Mouse (Mus musculus): ENCODE measurements around the gene Pdcd2l.
"Not testable (repeated sequence)": the region's sequence is repeated elsewhere in the genome, so short reads cannot be mapped to it uniquely, and the experiment has no call there.

The Pdcd2l gene

DNA sequence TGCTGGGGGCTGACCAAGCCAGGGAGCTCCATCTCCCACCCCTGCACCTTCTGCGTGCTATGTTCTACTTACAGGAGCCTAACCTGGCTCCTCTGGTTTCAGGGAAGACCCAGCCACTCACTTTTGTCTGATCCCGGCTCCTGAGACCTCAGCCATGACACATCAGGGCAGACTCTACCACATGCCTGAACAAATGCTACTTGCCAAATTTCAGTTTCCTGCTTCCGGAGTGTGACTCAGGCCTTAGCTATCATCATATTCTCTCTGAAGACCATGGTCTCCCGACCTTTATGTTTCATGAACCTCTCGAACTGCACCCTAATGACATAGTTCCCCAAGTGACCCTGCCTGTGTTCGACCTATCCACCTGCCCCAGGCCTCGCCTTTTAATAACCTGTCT is 16.8 kb upstream of the Pdcd2l start:
- DNase-seq (ENCODE audit: low spot score), result no peak

DNA sequence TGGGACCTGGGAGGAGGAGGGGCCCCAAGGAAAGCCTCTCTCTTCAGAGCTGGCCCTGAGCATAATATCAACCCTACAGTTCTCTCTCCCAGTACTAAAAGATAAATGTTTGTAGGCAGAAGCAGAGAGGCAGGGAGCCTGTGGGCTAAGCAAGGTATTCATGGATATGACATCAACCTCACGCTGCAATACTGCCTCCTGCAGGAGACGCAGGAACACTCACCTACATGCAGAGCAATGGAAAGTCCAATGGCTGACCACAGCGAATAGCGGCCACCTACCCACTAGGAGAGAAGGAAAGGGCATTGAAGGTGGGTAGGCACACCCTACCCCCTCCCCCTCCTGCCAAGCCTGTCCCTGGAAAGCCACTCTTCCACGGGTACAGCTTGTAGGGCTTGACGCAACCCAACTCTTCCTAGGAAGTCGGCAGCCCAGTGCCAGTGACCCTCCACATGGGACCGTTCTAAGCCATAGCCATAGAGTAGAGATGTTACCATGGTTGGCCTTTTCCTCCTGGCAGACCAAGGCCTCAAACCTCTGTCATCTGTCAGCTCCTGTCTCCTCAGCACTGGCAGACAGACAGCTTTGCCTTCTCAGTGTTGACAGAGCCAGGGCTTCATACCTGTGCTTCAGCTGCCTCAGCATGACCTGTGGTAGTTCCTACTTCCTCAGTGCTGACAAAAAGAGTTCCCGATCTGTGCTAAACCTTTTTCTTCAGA is 11.7 kb upstream of the Pdcd2l start:
- DNase-seq (ENCODE audit: low spot score), result no peak

DNA sequence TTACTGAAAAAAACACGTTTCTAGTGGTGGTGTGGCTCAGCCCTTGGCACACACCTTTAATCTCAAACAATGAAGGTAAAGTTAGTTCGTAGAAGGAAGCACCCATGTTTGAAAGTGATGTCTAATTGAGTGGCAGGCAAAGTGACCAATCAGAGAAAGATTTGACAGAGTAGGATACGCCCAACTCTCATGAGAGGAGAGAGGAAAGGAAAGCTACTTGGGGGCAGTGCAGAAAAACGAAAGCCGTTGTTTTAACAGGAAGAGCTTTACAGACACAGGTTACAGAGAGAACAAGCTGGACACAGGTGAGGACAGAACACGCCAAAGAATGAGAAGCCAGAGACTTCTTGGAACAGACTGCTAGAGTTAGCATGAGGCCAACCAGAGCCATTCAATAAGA is 9.9 kb upstream of the Pdcd2l start:
- no peak for DNase-seq (ENCODE audit: low spot score)

DNA sequence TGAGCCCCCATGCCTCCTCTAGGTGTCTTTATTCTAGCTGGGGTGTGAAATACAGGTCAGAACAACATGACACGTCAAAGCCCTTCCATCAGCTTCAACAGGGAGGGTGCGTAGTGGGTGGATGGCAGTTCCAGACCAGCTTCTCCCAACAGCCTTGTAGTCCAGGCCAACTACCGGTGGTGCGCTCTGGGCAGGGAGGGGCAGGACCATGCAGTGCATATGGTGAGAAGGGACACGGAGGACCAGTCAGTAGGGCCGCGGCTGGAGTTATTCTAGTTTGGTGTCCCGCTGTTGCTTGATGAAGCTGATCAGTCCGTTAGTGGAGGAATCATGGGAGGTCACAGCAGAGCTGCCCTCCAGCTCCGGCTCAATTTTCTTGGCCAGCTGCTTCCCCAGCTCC is 5.7 kb upstream of the Pdcd2l start:
- DNase-seq (ENCODE audit: low spot score), result not testable (repeated sequence)

DNA sequence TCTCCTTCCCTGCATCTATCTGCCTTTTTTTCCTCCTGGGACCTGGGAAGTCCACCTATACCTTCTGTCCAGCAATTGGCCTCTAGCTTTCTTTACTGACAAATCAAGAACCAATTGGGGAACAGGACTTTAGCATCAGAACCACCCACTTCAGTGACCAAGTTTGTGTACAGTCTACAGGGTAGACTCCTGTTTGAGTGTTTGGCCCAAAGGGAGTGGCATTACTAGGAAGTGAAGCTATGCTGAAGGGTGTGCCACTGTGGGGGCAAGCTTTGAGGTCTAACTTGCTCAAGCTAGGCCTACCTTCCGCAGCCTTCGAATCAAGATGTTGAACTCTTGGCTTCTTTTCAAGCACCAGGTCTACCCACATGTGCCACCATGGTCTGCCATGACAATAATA is 4.4 kb upstream of the Pdcd2l start:
- DNase-seq (ENCODE audit: low spot score), result no peak

DNA sequence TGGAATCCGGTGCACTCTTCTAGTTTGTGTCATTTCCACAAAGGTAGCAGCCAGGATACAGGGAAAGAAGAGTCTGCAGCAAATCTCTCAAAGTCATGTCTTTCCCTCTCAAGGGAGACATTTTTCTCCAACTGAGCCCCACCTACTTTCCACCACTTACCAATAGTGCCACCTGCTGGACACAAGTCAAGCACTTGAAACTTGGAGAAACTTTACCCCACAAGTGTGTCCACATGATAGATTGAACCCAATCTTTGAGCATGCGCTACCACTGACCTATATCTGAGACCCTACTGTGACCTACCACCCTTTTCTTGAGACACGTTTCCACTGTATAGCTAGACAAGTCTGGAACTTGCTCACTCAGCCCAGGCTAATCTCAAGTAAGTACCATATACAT is 1.9 kb upstream of the Pdcd2l start:
- peak; percentile 49 for DNase-seq (ENCODE audit: low spot score)

DNA sequence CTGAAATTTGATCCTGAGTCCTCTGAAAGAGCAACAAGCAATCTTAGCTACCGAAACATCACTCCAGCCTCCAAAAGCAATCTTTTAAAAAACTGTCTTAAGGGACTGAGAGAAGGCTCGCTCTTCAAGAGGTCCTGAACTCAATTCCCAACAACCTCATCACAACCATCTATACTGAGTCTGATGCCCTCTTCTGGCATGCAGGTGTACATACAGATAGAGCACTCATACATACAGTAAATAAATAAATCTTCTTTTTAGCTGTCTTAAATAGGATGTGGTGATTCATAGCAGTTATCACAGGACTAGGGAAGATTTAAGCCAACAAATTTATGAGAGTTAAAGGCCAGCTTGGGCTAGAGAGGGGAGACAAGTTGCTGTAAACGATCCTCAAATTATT is 829 bp downstream of the Pdcd2l start:
- DNase-seq (ENCODE audit: low spot score), result peak; percentile 35

DNA sequence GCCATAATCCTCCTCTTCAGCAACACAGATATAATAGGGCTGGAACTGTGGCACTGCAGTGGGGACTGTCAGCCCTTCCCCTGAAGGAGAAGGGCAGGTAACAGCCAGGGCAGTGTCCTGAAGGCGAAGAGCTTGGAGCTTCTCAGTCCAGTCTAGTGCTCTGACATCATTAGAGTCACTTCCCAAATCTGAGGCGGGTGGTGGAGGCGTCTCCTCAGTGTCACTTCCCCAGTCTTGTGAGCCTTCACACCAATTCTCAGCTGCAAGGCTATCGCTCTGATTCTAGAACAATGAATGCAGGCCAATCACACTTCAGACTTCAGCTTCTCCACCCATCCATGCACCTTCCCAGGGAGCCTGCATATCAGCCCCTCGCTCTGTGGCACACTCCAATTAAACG is 3.6 kb downstream of the Pdcd2l start:
- no peak for DNase-seq (ENCODE audit: low spot score)

DNA sequence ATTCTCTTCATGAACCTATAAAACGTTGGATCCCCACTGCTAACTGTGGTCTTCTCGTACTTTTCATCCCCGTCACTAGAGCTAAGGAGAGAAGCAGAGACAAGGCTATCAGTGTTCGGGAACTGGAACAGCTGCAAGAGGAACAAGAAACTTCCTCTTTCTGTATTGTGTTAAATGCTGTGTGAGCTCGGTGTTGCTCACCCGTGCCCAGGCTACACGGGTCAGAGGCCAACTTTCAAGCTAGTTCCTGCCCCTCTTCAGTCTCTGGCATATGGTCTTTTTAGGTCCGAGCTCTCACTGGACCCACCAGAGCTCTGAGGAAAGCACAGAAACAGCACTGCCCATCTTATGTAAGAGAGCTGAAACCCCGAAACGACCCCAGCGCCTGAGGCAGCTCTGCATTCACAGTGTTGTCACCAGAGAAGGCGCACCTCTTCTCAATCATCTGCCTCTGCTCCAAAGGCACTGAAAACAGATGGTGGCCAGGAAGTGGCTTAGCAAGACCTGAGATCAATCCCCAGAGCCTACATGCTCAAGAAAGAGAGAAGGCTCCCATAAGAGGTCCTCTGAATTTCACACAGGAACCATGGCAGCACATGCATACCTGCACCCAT is 7.0 kb downstream of the Pdcd2l start:
- DNase-seq (ENCODE audit: low spot score), result no peak

DNA sequence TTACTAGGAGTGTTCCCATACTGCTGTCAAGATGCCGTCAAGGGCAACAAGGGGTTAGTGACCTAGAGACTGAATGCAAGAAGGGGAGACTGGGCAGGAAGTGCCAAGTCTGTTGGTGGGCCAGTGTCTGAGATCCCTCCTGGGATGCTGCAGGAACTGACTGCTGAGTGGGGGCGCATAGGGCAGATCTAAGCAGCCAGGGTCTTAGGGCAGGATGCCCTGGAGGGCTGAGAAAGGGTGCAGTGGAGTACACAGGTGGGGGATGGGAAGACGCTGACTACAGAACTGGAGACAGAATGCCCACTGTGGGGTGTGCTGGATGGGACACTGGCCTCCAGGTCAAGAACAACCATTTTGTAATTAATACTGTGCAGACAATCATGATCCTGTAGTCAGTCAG is 12.7 kb downstream of the Pdcd2l start:
- DNase-seq (ENCODE audit: low spot score), result no peak

DNA sequence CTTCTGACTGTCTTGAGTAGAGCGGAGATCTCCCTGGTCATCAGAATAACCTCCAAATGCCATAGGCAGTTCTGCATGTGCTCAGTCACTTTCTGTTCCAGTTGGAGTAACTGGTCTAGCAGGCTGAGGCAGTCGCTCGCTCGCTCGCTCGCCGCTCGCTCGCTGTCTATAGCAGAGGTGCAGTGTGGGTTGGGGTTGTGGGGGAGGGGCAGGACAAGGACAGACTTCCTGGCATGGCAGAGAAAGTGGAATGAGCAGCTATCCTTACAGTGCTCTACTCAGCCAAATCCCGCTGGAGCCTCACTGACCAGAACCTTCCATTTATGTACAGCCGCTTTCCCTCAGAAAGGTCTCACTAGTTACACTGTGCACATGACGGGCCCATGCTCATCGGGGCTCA is 13.1 kb downstream of the Pdcd2l start:
- no peak for DNase-seq (ENCODE audit: low spot score)

DNA sequence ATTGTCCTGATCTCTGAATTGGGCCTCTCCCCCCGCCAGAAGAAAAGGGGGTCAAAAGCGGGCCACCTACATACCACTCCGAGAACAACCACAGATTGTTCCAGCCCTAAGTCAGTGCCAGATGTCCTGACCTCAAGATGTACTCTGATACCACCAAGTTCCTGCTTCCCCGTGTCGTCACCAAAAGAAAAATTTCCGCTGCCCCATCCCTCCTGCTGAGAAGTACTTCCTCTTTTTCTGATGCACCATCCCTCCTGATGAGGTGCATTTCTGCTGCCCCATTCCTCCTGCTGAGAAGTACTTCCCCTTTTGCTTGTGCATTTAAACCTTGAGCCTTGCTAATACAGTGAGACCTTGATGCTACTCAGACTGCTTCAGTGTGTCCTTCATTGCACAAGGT is 20.2 kb downstream of the Pdcd2l start:
- DNase-seq (ENCODE audit: low spot score), result not testable (repeated sequence)

DNA sequence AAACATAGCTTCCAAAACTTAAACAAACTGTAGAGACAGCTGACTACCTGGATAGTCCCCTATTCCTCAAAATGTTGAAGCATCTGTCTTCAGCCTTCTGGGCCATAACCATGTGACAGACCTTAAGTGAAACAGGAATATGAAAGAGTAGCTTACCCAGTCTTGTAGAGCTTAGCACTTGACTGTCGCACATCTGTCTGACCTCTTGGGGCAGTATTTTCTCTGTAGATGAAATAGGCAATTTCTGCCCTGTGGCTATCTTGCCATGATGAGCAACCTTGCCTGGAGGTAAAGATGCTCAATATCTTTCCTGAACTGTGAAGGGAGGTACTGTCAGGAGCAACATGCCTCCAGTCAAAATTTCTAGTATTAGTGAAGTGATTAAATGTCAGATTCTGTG is 24.2 kb downstream of the Pdcd2l start:
- DNase-seq (ENCODE audit: low spot score), result no peak

DNA sequence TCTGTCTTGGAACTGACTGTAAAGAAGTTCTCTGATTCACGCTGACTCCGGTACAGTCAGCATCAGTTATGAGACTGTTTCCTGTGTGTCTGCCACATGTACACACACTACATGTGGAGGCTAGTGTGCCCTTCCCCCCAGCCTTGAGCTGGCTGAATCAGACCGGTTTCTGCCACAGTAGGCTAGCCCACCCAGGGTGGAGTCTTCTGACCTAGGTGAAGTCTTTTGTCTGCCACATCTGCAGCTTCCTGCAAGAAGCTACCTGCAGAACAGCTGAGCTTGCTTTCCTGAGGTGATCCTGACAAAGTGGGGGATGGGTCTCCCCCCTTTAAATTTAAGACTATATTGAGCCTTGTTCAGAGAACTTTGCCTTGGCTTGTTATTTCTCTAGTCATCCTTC is 27.0 kb downstream of the Pdcd2l start, which contains the start of gene Uba2:
Gene Uba2 (minus strand): TSS at position 146 of the 400 bp plus-strand sequence.
- no peak for DNase-seq (ENCODE audit: low spot score)

DNA sequence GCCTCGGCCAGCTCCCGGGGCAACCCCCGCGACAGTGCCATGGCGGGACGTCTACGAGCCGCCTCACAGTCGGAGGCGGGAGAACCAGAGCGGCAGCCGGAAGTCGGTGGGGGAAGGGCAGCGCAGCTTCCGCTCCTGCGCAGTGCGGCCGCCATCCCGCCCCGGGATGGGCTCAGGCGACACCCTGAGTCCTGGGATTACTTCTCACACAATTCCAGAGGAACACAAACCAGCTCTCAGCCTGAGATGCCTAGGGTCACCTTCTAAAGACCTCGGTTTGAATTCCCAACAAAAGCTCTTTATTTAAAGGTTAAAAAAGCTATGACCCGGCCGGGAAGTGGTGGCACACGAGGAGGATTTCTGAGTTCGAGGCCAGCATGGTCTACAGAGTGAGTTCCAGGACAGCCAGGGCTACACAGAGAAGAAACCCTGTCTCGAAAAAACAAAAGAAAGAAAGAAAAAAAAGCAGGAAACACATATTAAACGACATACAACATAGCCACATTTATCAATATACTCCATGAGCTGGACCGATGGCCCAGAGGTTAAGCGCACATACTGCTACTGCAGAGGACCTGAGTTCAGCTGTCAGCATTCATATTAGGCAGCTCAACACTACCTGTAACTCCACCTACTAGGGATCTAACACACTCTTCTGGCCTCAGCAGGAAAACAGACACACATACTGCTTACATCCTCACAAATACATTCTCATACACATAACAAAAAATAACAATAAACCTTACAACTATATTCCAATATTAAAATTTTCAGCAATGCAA is 27.8 kb downstream of the Pdcd2l start:
- DNase-seq (ENCODE audit: low spot score), result peak; percentile 96

DNA sequence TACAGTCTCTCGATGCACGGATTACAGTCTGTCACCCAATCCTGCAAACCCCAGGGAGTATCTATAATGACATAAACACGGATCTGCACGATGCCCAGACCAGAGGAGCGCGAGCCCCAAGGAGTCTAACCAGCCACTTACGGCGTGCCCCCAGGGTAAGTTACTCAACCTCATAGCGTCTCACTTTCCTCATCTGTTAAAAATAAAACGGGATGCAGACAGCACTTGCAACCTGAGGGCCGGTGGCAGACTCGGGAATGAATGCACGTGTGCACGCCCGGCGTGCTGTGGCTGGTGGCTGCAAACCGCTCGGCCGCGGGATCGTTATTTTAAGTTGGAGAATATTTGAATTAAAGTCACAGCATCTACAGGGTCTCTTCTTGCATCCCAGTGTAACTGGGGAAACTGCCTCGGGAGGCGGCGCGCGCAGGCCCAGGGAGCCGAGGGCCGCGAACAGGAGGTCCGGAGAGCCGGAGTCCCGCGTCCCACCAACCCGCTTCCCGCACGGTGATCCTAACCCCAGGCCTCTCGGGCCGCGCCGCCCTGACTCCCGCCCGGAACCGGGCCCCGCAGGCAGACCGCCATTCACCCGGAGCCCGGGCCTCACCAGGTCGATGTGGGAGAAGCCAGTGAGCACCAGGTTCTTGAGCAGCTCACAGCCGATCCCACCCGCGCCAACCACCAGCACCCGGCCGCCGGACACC is 28.5 kb downstream of the Pdcd2l start:
- peak; percentile 44 for DNase-seq (ENCODE audit: low spot score)

DNA sequence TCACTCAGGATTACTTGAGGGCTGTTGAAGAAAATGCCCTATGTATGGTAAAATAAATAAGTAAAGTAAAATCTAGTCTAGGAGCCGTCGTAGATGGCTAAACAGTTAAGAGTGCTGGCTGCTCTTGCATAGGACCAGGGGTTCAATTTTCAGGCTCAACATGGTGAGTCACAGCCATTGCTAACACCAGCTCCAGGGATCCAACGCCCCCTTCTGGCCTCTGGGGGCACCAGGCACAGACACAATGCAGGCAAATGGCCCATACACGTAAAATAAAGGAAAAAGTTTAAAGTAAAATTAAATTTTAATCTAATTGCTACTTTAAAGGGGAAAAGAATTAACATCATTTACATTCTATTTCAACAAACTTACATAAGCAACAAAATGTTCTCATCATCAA is 29.6 kb downstream of the Pdcd2l start:
- DNase-seq (ENCODE audit: low spot score), result peak; percentile 62

DNA sequence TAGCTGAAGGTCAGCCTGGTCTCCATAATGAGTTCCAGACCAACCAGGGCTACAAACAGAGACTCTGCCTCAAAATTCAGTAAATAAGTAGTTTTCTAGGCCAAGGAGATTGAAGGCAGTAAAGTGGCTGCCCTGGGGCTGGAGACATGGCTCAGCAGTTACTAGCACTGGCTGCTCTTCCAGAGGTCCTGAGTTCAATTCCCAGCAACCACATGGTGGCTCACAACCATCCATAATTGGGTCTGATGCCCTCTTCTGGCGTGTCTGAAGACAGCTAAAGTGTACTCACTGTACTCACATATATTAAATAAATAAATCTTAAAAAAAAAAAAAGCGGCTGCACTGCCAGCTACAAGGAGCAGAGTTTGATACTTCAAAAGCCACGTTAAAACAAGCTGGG is 30.5 kb downstream of the Pdcd2l start:
- no peak for DNase-seq (ENCODE audit: low spot score)

DNA sequence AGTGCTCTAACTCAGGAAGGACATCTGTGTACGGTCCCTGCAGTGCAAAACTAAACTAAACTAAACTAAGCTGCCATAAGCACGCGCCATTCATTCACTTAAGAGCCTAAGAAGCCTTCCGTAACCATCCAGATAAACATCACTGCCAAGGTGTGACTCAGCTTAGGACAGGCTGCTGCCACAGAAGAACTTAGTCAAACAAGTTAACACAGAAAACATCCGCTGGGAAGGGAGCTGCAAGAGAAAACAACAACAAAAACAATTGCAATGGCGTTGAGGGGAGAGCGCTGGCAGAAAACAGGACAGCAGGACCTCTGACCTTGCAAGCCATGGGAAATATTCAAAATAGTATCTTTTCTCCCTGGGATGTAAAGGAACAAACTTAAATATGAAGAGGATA is 31.8 kb downstream of the Pdcd2l start:
- no peak for DNase-seq (ENCODE audit: low spot score)

DNA sequence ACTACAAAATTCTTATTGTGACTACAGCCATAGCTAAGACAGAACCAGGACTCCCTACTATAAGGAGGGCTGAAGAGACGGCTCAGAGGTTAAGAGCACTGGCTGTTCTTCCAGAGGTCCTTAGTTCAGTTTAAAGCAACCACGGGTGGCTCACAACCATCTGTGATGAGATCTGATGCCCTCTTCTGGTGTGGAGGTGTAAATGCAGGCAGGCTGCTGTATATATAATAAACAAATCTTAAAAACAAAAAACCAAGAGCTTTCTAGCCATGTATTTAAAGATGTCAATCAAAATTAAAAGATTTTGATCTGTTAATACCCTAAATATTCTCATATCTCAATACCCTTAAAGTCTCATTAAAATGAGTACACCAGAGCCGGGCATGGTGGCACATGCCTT is 37.3 kb downstream of the Pdcd2l start:
- no peak for DNase-seq (ENCODE audit: low spot score)

DNA sequence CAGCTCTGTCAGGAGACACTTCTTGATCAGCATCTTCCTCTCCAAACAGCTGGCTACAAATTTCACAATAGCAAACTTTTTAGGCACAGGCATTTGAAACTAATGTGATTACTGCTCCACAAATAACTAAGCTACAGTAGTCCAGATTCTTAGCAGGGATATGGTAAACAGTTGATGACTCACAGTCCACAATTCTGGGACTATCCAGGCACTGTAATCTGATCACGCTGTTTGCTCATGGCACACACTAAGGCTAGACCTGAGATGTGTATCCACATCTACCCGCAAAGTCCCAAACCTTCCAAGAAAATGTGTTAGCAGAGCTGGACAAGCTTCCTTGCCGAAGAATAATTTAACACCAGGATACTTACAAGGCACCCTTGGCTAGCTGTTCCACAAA is 38.5 kb downstream of the Pdcd2l start:
- no peak for DNase-seq (ENCODE audit: low spot score)

DNA sequence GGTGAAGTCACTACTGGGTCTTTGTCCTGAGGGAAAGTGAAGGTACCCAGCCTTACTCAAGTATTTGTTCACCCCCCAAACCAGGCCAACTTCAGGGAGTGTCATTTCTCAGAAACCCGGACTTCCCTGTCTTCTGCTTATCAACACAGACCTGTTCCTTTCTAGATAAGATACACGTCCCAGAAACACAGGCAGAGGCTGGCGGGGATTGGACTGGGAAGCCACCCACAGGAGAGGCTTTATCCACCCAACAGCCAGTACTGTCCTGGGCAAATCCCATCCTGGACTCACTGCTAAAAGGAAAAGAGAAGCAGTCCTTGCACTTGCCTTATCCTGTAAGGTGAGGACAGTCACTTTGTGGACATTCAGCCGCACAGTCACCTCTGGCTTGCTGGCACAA is 49.3 kb downstream of the Pdcd2l start:
- DNase-seq (ENCODE audit: low spot score), result no peak

DNA sequence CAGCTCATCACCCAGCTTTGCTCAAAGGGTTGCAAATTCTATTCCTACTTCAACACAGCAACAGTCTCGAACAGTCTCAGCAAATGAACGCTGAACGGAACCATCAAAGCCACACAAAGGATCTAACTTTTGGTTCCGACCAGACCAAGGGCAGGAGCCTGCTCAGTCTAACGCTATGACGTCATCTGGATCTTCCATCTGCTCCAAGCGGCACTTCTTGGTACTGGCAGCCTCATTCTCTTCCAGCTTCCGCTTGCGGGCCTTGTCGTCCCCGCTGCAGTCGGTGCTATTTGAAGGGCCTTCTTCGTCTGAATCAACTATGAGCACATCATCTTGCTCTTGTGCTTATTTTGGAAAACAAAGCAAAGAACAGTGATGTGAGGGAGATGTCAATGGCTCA is 55.3 kb downstream of the Pdcd2l start:
- DNase-seq (ENCODE audit: low spot score), result no peak

Measured in embryo, embryonic 10 days (tissue).